Mouse (Mus musculus) midbrain, postnatal 0 days (tissue): ENCODE measurements around the gene Krtap5-5. TPM values are rescaled to one million over a fixed set of nuclear protein-coding genes. Genes with fewer than 3 reads are reported as not detected.

Experiments used
- ATAC-seq: fragments of 200-750 bp; cut with Nextera tagmentation; 2 replicates; pipeline ENCODE4 v1.8.0; 2017; ENCODE audit warnings: moderate number of reproducible peaks, mild to moderate bottlenecking, moderate TSS enrichment, moderate library complexity; ENCODE audit not compliant: low FRiP score
- DNase-seq: peaks from one replicate; pipeline ENCODE4 v3.0.0-alpha.2; 2015; ENCODE audit warnings: low spot score
- H3K27ac ChIP-seq: fragments of 300-500 bp; sonication (generic); 2 replicates; pipeline ENCODE4 v1.5.1; 2014; ENCODE audit warnings: low read depth, mild to moderate bottlenecking, low read length, mixed read lengths
- H3K27me3 ChIP-seq: fragments of 300-500 bp; sonication (generic); 2 replicates; pipeline ENCODE4 v1.6.1; 2014; ENCODE audit warnings: low read length, control low read depth, mixed read lengths; ENCODE audit not compliant: insufficient read depth
- H3K36me3 ChIP-seq: fragments of 300-500 bp; sonication (generic); 2 replicates; pipeline ENCODE4 v1.6.1; 2014; ENCODE audit warnings: low read length, control low read depth, mixed read lengths; ENCODE audit not compliant: insufficient read depth
- H3K4me1 ChIP-seq: fragments of 300-500 bp; sonication (generic); 2 replicates; pipeline ENCODE4 v1.6.1; 2014; ENCODE audit warnings: mild to moderate bottlenecking, control low read depth, antibody characterized with exemption, low read length, mixed read lengths; ENCODE audit not compliant: insufficient read depth
- H3K4me2 ChIP-seq: fragments of 300-500 bp; sonication (generic); 2 replicates; pipeline ENCODE4 v1.6.1; 2014; ENCODE audit warnings: low read depth, mild to moderate bottlenecking, low read length, mixed read lengths; ENCODE audit not compliant: poor library complexity, severe bottlenecking
- H3K4me3 ChIP-seq: fragments of 300-500 bp; sonication (generic); 2 replicates; pipeline ENCODE4 v1.5.1; 2014; ENCODE audit warnings: low read depth, mild to moderate bottlenecking, low read length, moderate library complexity
- H3K9ac ChIP-seq: fragments of 300-500 bp; sonication (generic); replicated peaks from 2 replicates; pipeline ENCODE4 v1.6.1; 2014; ENCODE audit warnings: mild to moderate bottlenecking, low read length, moderate library complexity, mixed read lengths; ENCODE audit not compliant: poor library complexity, severe bottlenecking
- H3K9me3 ChIP-seq: fragments of 300-500 bp; sonication (generic); 2 replicates; pipeline ENCODE4 v1.6.1; 2016; ENCODE audit warnings: low read length, control low read depth
- CTCF ChIP-seq: IDR thresholded peaks from 2 replicates; pipeline ENCODE4 v1.5.1; 2016; ENCODE audit warnings: antibody characterized with exemption, mild to moderate bottlenecking
- WGBS: fragments of 180-500 bp; shearing (Covaris S2); extraction: QIAGEN DNeasy Blood & Tissue Kit; methylation state at CpG from one replicate; pipeline ENCODE4 v1.1.7; 2014; 5-methylcytosine and 5-hydroxymethylcytosine counted together
- polyA plus RNA-seq: library from polyadenylated mRNA; unstranded; fragments of >200 nt; fragmentation: Nextera tagmentation; extraction: Ambion mirVana; gene quantifications from 2 replicates; pipeline ENCODE4 v1.2.1, GENCODE M21; 2015
- total RNA-seq: library from RNA; depleted of rRNA; stranded (reverse); fragments of >200 nt; gene quantifications from 2 replicates; pipeline ENCODE4 v1.2.3, GENCODE M21; 2014; rRNA removed

Gene Krtap5-5
- total and polyA plus RNA-seq, 2 experiments from 2014 or later: not detected

DNA sequence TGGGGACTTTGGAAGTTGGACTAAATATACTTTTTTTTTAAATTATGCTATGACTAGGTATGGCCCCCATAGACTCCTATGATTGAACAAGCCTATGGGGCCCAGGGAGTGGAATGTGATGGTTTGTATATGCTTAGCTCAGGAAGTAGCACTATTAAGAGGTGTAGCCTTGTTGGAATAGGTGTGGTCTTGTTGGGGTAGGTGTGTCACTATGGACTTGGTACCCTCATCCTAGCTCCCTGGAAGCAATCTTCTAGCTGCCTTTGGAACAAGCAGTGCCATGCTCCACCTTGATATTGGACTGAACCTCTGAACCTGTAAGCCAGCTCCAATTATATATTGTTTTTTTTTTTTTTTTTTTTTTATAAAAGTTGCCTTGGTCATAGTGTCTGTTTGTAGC, 24.3 kb downstream of the Krtap5-5 start:
- no peak overlapping the region for H3K9ac ChIP-seq
- no peaks in the 10 kb centered on the region for H3K4me1 ChIP-seq
- ATAC-seq (no peak), DNase-seq (no peak)
- H3K9me3 ChIP-seq: no peaks in the 10 kb centered on the region
- H3K27me3 ChIP-seq: no peaks in the 10 kb centered on the region
- no peaks in the 10 kb centered on the region for H3K36me3 ChIP-seq
- no peak overlapping the region for H3K4me2 ChIP-seq
- TF ChIP-seq CTCF: no peak
- no peak overlapping the region for H3K4me3 ChIP-seq
- no peak overlapping the region for H3K27ac ChIP-seq

DNA sequence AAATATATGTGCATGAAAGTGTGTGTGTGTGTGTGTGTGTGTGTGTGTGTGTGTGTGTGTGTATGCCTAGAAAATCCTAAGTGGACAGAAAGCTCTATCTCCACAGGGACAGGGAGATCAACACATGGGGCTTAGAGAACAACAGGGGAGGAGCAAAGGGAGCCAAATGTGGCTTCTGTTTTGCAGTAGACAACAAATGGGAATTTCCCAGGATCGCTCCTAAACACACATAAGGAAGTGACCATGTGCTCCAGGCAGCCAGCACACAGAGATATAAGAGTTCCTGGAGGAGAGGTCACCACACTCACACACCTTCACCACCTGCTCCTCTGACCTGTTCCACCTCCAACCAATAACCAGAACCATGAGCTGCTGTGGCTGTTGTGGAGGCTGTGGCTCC, 28.7 kb downstream of the Krtap5-5 start, which contains the start of gene Krtap5-3:
Gene Krtap5-3 (plus strand): TSS at position 301 of the 400 bp plus-strand sequence.
- H3K4me2 ChIP-seq: no peak within 1 kb of the TSS
- ATAC-seq (no peak), DNase-seq (no peak)
- H3K4me1 ChIP-seq: no peaks in the 10 kb centered on the region
- no peaks in the 10 kb centered on the region for H3K27me3 ChIP-seq
- no peak within 1 kb of the TSS for H3K9ac ChIP-seq
- WGBS: 92% methylated on average over 1 of the region's 1 CpGs
- no peak within 1 kb of the TSS for H3K27ac ChIP-seq
- no peak within 1 kb of the TSS for H3K4me3 ChIP-seq
- TF ChIP-seq CTCF: no peak
- H3K36me3 ChIP-seq: no peaks in the 10 kb centered on the region
- H3K9me3 ChIP-seq: no peaks in the 10 kb centered on the region

DNA sequence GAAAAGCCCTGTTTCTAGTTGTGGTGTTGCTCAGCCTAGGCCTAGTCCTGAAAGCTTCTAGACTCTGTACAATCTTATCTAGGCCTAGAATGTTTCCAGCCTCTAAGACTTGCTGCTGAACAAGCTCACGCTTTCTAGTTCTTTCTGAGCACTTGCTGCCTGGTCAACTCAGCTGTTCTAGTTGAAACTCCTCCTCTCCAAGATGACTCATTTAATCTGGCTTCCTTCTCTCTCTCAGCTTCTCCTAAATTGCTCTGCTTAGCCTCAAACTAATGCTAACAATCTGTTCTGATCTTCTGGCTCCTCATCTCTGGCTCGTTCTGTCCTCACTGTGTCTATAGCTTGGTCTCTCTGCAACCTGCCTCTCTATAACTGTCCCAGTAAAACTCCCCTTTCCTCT, 31.0 kb downstream of the Krtap5-5 start:
- no peak for ATAC-seq
- H3K9ac ChIP-seq: no peak overlapping the region

DNA sequence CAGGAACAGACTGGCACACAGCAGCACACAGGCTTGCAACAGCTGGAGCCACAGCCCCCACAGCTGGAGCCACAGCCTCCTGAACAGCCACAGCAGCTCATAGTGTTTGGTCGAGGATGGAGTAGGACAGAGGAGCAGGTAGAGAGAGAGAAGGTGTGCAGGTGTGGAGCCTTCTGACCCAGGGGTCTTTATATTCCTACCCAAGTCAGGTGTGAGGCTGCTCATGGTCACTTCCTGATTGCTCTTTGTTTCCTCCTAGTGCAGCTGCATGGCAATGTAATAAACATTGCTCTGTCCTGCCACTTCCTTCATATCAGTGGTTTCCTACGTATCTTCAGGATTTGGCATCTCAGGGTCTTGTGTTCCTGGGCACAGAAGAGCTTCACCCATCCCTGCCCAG, 39.5 kb downstream of the Krtap5-5 start, which contains the start of gene Gm10153:
Gene Gm10153 (minus strand): TSS at position 101 of the 400 bp plus-strand sequence.
- DNase-seq (no peak), ATAC-seq (no peak)
- no peaks in the 10 kb centered on the region for H3K36me3 ChIP-seq
- no peak for TF ChIP-seq CTCF
- no peaks in the 10 kb centered on the region for H3K27me3 ChIP-seq
- 39% methylated on average over 2 of the region's 2 CpGs for WGBS
- H3K4me2 ChIP-seq: no peak within 1 kb of the TSS
- no peaks in the 10 kb centered on the region for H3K9me3 ChIP-seq
- H3K9ac ChIP-seq: no peak within 1 kb of the TSS
- H3K27ac ChIP-seq: no peak within 1 kb of the TSS
- H3K4me1 ChIP-seq: no peaks in the 10 kb centered on the region
- no peak within 1 kb of the TSS for H3K4me3 ChIP-seq

More for the DNA sequence above, 31.0 kb downstream of the Krtap5-5 start:
- 98% methylated on average over 2 of the region's 2 CpGs for WGBS
- H3K27me3 ChIP-seq: no peaks in the 10 kb centered on the region
- H3K9me3 ChIP-seq: no peaks in the 10 kb centered on the region
- H3K4me3 ChIP-seq: no peak overlapping the region
- no peak overlapping the region for H3K27ac ChIP-seq
- no peaks in the 10 kb centered on the region for H3K36me3 ChIP-seq
- no peak for DNase-seq
- H3K4me1 ChIP-seq: no peaks in the 10 kb centered on the region
- H3K4me2 ChIP-seq: no peak overlapping the region
- no peak for TF ChIP-seq CTCF

DNA sequence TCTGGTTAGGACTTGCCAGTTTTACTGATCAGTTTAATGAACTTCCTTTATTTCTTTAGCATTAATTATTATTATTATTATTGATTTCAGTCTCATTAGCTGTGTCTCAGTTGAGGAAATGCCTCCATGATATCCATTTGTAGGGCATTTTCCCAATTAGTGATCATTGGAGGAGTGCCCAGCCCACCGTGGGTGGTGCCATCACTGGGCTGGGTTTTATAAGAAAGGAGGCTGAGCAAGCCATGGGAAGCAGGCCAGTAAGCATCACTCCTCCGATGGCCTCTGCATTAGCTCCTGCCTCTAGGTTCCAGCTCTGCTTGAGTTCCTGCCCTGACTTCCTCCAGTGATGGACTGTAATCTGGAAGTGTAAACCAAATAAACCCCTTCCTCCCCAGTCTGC, 41.6 kb downstream of the Krtap5-5 start:
- WGBS: 65% methylated on average over 2 of the region's 2 CpGs
- DNase-seq: no peak
- no peaks in the 10 kb centered on the region for H3K9me3 ChIP-seq

DNA sequence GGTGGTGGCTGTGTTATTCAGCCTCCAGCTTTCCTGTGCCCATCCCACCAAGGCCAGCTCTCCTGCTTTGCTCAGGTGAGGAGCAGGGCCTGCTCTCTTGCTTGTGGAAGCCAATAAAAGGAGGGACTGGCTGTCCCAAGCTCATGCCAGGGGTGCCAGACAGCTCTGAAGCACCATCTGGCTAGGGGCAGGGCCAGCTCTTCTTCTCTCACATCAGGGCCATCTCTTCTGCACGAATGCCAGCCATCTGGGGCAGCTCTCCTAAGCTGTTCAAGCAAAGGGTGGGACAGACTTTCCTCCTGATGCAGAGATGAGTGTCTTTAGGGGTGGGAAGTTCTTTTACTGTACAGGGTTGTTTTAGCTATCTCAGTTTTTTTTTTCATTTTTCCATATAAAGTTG, 48.8 kb downstream of the Krtap5-5 start:
- no peak overlapping the region for H3K9ac ChIP-seq
- no peak overlapping the region for H3K27ac ChIP-seq
- DNase-seq (peak; percentile 47), ATAC-seq (no peak)
- WGBS: 75% methylated on average over 1 of the region's 1 CpGs
- H3K36me3 ChIP-seq: no peaks in the 10 kb centered on the region
- H3K4me3 ChIP-seq: no peak overlapping the region
- no peaks in the 10 kb centered on the region for H3K27me3 ChIP-seq
- H3K4me1 ChIP-seq: no peaks in the 10 kb centered on the region
- no peaks in the 10 kb centered on the region for H3K9me3 ChIP-seq
- no peak for TF ChIP-seq CTCF
- no peak overlapping the region for H3K4me2 ChIP-seq

More for the DNA sequence above, 41.6 kb downstream of the Krtap5-5 start:
- Histone ChIP-seq H3K36me3 (no peaks in the 10 kb centered on the region), H3K4me2 (no peak overlapping the region), H3K27ac (no peak overlapping the region), H3K4me1 (no peaks in the 10 kb centered on the region), H3K27me3 (no peaks in the 10 kb centered on the region), H3K4me3 (no peak overlapping the region), H3K9ac (no peak overlapping the region)
- no peak for ATAC-seq
- TF ChIP-seq CTCF: no peak

Other genes starting within 250 kb of the Krtap5-5 start
- gene Mob2, start 168.9 kb downstream of the Krtap5-5 start, total RNA-seq: 27.4 and 31.6 TPM in 2 replicates
- 38.0 and 41.3 TPM in 2 replicates for gene Mob2, start 168.9 kb downstream of the Krtap5-5 start, polyA plus RNA-seq
- 144 and 175 TPM in 2 replicates for gene Dusp8, start 134.1 kb downstream of the Krtap5-5 start, total RNA-seq
- gene Dusp8, start 134.1 kb downstream of the Krtap5-5 start, polyA plus RNA-seq: 94.2 and 99.9 TPM in 2 replicates
- gene Gm45618, start 109.2 kb downstream of the Krtap5-5 start, total RNA-seq: not detected in 2 replicates
- gene Gm45618, start 109.2 kb downstream of the Krtap5-5 start, polyA plus RNA-seq: not detected in 2 replicates
- gene Gm39115, start 93.9 kb downstream of the Krtap5-5 start, total RNA-seq: not detected in 2 replicates
- not detected in 2 replicates for gene Gm39115, start 93.9 kb downstream of the Krtap5-5 start, polyA plus RNA-seq
- gene Gm45337, start 85.4 kb downstream of the Krtap5-5 start, total RNA-seq: not detected in 2 replicates
- gene Gm45337, start 85.4 kb downstream of the Krtap5-5 start, polyA plus RNA-seq: not detected in 2 replicates
- not detected in 2 replicates for gene Gm29735, start 72.9 kb downstream of the Krtap5-5 start, total RNA-seq
- not detected in 2 replicates for gene Gm29735, start 72.9 kb downstream of the Krtap5-5 start, polyA plus RNA-seq
- gene Gm4553, start 64.2 kb downstream of the Krtap5-5 start, total RNA-seq: not detected in 2 replicates
- gene Gm4553, start 64.2 kb downstream of the Krtap5-5 start, polyA plus RNA-seq: not detected in 2 replicates
- not detected in 2 replicates for gene Krtap5-2, start 54.0 kb downstream of the Krtap5-5 start, total RNA-seq
- gene Krtap5-2, start 54.0 kb downstream of the Krtap5-5 start, polyA plus RNA-seq: not detected in 2 replicates
- not detected in 2 replicates for gene Gm10153, start 39.6 kb downstream of the Krtap5-5 start, total RNA-seq
- not detected in 2 replicates for gene Gm10153, start 39.6 kb downstream of the Krtap5-5 start, polyA plus RNA-seq
- gene Krtap5-3, start 28.6 kb downstream of the Krtap5-5 start, total RNA-seq: not detected in 2 replicates
- gene Krtap5-3, start 28.6 kb downstream of the Krtap5-5 start, polyA plus RNA-seq: not detected in 2 replicates
- not detected in 2 replicates for gene Gm7579, start 18.1 kb downstream of the Krtap5-5 start, total RNA-seq
- gene Gm7579, start 18.1 kb downstream of the Krtap5-5 start, polyA plus RNA-seq: not detected in 2 replicates
- gene Gm40460, start 11.1 kb upstream of the Krtap5-5 start, total RNA-seq: not detected in 2 replicates
- not detected in 2 replicates for gene Gm40460, start 11.1 kb upstream of the Krtap5-5 start, polyA plus RNA-seq
- gene Gm2431, start 28.4 kb upstream of the Krtap5-5 start, total RNA-seq: not detected in 2 replicates
- gene Gm2431, start 28.4 kb upstream of the Krtap5-5 start, polyA plus RNA-seq: not detected in 2 replicates
- gene Gm4559, start 44.4 kb upstream of the Krtap5-5 start, total RNA-seq: not detected in 2 replicates
- gene Gm4559, start 44.4 kb upstream of the Krtap5-5 start, polyA plus RNA-seq: not detected in 2 replicates
- not detected in 2 replicates for gene Krtap5-1, start 67.1 kb upstream of the Krtap5-5 start, total RNA-seq
- not detected in 2 replicates for gene Krtap5-1, start 67.1 kb upstream of the Krtap5-5 start, polyA plus RNA-seq
- gene Krtap5-4, start 73.6 kb upstream of the Krtap5-5 start, total RNA-seq: not detected in 2 replicates
- not detected in 2 replicates for gene Krtap5-4, start 73.6 kb upstream of the Krtap5-5 start, polyA plus RNA-seq
- gene Ifitm10, start 143.8 kb upstream of the Krtap5-5 start, total RNA-seq: 16.4 and 21.8 TPM in 2 replicates
- 20.8 and 23.5 TPM in 2 replicates for gene Ifitm10, start 143.8 kb upstream of the Krtap5-5 start, polyA plus RNA-seq
- 3.3 TPM in 1 of 2 replicates, not detected in the other for gene Gm49369, start 152.7 kb upstream of the Krtap5-5 start, total RNA-seq
- not detected in 2 replicates for gene Gm49369, start 152.7 kb upstream of the Krtap5-5 start, polyA plus RNA-seq
- 520 and 652 TPM in 2 replicates for gene Ctsd, start 158.1 kb upstream of the Krtap5-5 start, total RNA-seq
- gene Ctsd, start 158.1 kb upstream of the Krtap5-5 start, polyA plus RNA-seq: 320 and 345 TPM in 2 replicates
- not detected in 2 replicates for gene Syt8, start 204.9 kb upstream of the Krtap5-5 start, total RNA-seq
- not detected in 2 replicates for gene Syt8, start 204.9 kb upstream of the Krtap5-5 start, polyA plus RNA-seq
- gene Tnni2, start 211.8 kb upstream of the Krtap5-5 start, total RNA-seq: not detected in 2 replicates
- gene Tnni2, start 211.8 kb upstream of the Krtap5-5 start, polyA plus RNA-seq: 0.46 and 0.56 TPM in 2 replicates
- 5.1 and 11.0 TPM in 2 replicates for gene Lsp1, start 230.8 kb upstream of the Krtap5-5 start, total RNA-seq
- 5.3 and 8.7 TPM in 2 replicates for gene Lsp1, start 230.8 kb upstream of the Krtap5-5 start, polyA plus RNA-seq